Comparison of ENCODE assay signal across 8 mouse cellular contexts in genomic region chr9:27106081-27106480, GRCm38 (mm10). TPM values are rescaled to one million over a fixed set of nuclear protein-coding genes. Genes with fewer than 3 reads are reported as not detected.
DNase-seq lines count a peak whose midpoint lies in the region; ATAC-seq and TF ChIP-seq lines count a peak whose summit lies in the region.

No protein-coding gene starts in this region.

- peak; percentile 55; the same call in 1 of the 2 replicates for ATAC-seq in neural tube, embryonic 15.5 days (ENCODE audit: low FRiP score)

- H3K27me3 ChIP-seq in liver, adult 2 months (ENCODE audit: control insufficient read depth, insufficient read depth, low read length), result no peaks in the 10 kb centered on the region
- H3K27me3 ChIP-seq in neural tube, embryonic 15.5 days (replicated peaks), result no peaks in the 10 kb centered on the region

- 0 out of 2 replicates have a peak, but pooled peaks cover 4% of the 10 kb centered on the region for H3K4me1 ChIP-seq in liver, adult 2 months (ENCODE audit: control insufficient read depth, insufficient read depth, low read length)
- H3K4me1 ChIP-seq in neural tube, embryonic 15.5 days, result peaks cover 18% of the 10 kb centered on the region

- TF ChIP-seq CTCF in liver, adult 2 months (IDR thresholded peaks at IDR 0.05; ENCODE audit: low read depth, low read length), result peak; percentile 69

- no peaks in the 10 kb centered on the region for H3K36me3 ChIP-seq in liver, adult 2 months (ENCODE audit: control insufficient read depth, insufficient read depth, low read length)
- H3K36me3 ChIP-seq in neural tube, embryonic 15.5 days, result peaks cover 36% of the 10 kb centered on the region

- no peak overlapping the region for H3K27ac ChIP-seq in liver, adult 2 months (replicated peaks; ENCODE audit: insufficient read depth, low read depth, low read length)
- H3K27ac ChIP-seq in neural tube, embryonic 15.5 days (replicated peaks), result no peak overlapping the region

- no peaks in the 10 kb centered on the region for H3K9me3 ChIP-seq in neural tube, embryonic 15.5 days (replicated peaks)

- 67% methylated on average over 1 of the region's 1 CpGs for WGBS in liver, adult 2 months
- WGBS in neural tube, embryonic 15.5 days, result 24% methylated on average over 1 of the region's 1 CpGs

- TF ChIP-seq POLR2A in liver, adult 2 months (IDR thresholded peaks at IDR 0.05; ENCODE audit: extremely low read depth, insufficient read depth, low read length), result no peak

- no peak overlapping the region for H3K4me2 ChIP-seq in neural tube, embryonic 15.5 days

- intact Hi-C loops in heart, postnatal 10 days (cut with DNase I), result loop anchor here (1.0 to 5.0 kb wide), 6 partner anchors 29 to 221 kb away; partner anchors contain the start of genes Igsf9b and Jam3
- intact Hi-C loops in left cerebral cortex, postnatal 25 days (cut with DNase I), result loop anchor here (1.0 to 5.0 kb wide), 4 partner anchors 51 to 221 kb away; partner anchors contain the start of gene Jam3

- DNase-seq in liver, adult 2 months (ENCODE audit: extremely low read depth, low read depth, low spot score), result peak; percentile 22
- DNase-seq in liver, result no peak
- DNase-seq in MN1 (ENCODE audit: low spot score), result peak; percentile 53
- DNase-seq in cerebellum, adult 18-20 months, result peak; percentile 53 to 70
- peak; percentile 60 to 74 for DNase-seq in heart, postnatal 10 days
- peak; percentile 62 to 75 for DNase-seq in left cerebral cortex, postnatal 25 days (ENCODE audit: low spot score in 2 of 2)
- no peak for DNase-seq in gastrocnemius, adult 8-10 months (ENCODE audit: low spot score in 2 of 2)

- H3K9ac ChIP-seq in liver, adult 2 months (ENCODE audit: low read depth, low read length), result no peak overlapping the region
- no peak overlapping the region for H3K9ac ChIP-seq in neural tube, embryonic 15.5 days (replicated peaks)

- no peak overlapping the region for H3K4me3 ChIP-seq in liver, adult 2 months (ENCODE audit: insufficient read depth, low read depth, low read length)
- no peak overlapping the region for H3K4me3 ChIP-seq in neural tube, embryonic 15.5 days (replicated peaks)

- no peaks in the 10 kb centered on the region for H3K79me2 ChIP-seq in liver, adult 2 months (ENCODE audit: control insufficient read depth, insufficient read depth, low read length)

RNA-seq across cellular contexts. Expression of gene Jam3, which starts 49.1 kb away (rescaled TPM):
- 1.5 and 1.7 TPM in 2 replicates for total RNA-seq in liver, adult 2 months (2014; rRNA removed)
- polyA plus RNA-seq in liver, adult 2 months (2012; rRNA removed), result 0.81 and 1.4 TPM in 2 replicates
- 10 to 100 TPM; 21.0 to 22.7 TPM for total RNA-seq in heart, postnatal 10 days (2021)
- 10 to 100 TPM; 30.7 to 33.4 TPM for total RNA-seq in left cerebral cortex, postnatal 25 days (2021)
- 42.3 and 45.0 TPM in 2 replicates for polyA plus RNA-seq in neural tube, embryonic 15.5 days (2015; fragmentation: Nextera tagmentation; extraction: Ambion mirVana)
- total RNA-seq in gastrocnemius, adult 8-10 months (2022), result 1 to 10 TPM; 4.6 to 7.1 (median 5.2) TPM

Comparison
In these comparisons a context has a peak if more than half of its experiments do, and no peak if none do; other contexts are left out.
1. DNase-seq: peak in liver, adult 2 months (single experiment), MN1 (single experiment), cerebellum, adult 18-20 months (2 of 2), heart, postnatal 10 days (2 of 2) and left cerebral cortex, postnatal 25 days (2 of 2); none in liver (single experiment) and gastrocnemius, adult 8-10 months (0 of 2).